Mouse (Mus musculus): ENCODE results near the gene Slc35f5. TPM values are rescaled to one million over a fixed set of nuclear protein-coding genes. Genes with fewer than 3 reads are reported as not detected.

Gene Slc35f5
- total RNA-seq, 2 experiments from 2014 or later: 41.6 to 45.2 TPM

DNA sequence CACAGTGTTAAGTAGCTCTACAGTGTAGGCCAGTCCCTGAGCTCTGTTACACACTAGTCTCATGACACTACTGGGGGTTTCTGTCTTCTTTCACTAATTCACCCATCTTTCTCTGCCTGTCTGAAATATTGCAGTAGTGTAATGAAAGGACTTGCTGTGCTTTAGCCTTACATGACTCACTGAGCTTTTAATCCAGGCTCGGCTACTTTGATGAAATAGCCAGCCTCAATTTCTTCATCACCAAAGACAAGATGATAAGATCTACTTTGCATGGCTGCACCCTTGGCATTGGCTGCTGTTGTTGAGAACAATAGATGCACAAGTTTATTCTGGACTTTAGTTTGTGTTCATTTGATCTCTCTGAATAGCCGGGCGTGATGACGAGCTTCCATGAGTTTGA lies 7.7 kb downstream of the Slc35f5 start:
- DNase-seq (ENCODE audit: low spot score in 2 of 2): no peak

DNA sequence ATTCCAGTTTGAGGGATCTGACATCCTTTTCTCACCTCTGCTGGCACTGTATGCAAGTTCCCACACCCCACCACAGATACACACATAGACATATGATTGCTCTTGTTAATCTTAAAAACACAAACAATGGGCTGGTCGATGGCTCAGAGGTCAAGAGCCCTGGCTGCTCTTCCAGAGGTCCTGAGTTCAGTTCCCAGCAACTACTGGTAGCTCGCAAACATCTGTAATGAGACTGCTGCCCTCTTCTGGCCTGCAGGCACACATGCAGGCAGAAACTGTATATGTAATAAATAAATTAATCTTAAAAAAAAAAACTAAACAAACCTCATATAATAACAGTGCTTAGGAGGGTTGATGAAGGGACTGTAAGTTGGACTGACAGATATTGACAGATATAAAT lies 13.8 kb downstream of the Slc35f5 start:
- no peak for DNase-seq (ENCODE audit: low spot score in 2 of 2)

DNA sequence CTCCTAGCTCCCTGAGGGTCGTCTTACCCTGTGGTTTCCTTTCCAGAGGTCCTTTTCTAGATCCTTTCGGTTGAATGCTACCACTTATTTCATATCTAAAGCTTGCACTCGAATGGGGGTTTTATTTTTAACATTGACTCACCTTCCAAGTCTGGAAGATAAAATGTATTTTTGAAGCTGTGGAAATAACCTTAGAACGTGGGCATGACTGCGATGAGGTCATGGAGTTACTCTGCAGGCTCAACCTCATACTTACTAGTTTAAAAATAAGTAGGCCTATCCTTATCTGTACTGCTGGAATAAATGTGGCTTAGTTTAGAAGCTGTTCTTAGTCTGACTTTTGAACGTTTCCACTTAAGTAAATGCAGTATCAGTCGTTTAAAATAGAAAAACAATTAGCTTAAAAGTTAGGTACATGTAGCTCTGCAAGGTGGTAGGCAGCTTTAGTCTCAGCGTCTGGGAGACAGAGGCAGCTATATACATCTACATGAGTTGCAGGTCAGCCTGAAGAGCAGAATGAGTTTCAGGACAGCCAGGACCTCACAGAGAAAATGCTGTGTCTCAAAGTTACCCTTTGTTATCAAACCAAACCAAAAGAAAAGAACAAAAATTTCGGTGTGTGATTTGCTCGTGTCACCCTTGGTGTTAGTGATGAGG lies 15.2 kb downstream of the Slc35f5 start:
- no peak for DNase-seq (ENCODE audit: low spot score in 2 of 2)

DNA sequence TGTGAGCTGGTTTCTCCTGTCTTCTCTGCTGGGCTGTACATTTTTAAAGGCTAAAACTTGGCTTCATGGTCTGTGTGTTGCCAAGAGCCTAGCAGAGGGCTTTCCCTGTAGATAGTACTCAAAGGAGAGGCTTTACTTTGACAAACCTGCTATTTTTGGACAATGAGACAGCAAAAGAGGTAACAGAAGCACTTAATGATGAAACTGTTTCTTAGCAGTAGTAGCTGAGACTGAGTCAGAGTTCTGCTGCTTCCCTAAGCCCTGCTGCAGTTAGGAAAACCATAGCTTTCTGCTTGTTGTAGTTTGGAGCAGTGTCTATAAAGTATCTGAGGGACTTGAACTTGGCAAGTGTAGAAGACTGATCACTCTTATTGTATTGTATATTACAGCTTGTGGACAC lies 16.6 kb downstream of the Slc35f5 start:
- DNase-seq (ENCODE audit: low spot score in 2 of 2): no peak

DNA sequence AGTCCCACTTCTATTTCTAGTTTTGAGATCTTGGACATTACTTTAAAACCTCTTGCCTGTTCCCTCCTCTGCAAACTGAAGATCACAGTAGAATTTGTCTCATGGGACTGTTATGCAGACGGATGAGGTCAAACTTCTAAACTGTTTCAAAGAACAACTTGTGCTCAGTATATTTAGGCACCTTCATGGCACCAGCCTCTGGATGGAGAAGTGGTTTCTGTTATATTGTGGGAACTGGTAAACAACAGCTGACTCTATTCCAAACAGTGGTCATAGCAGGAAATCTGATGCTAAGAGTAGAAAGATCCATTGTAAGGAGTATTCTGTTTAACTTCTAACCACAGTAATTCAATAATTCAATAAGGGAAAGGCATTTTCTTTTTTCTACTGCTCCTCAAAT lies 17.7 kb downstream of the Slc35f5 start:
- DNase-seq (ENCODE audit: low spot score in 2 of 2): no peak

DNA sequence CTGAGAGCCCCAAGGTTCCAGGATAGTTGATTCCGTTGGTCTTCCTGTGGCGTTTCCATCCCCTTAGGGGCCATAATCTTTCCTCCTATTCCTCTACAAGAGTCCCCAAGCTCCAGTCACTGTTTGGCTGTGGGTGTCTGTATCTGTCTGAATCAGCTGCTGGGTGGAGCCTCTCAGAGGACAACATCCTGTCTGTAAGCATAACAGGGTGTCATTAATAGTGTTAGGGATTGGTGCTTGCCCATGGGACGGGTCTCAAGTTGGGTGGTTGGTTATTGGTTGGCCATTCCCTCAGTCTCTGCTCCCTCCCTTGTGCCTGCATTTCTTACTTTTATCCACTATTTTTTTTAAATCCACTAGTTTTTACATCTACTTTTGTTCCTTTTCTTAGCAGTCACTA lies 20.7 kb downstream of the Slc35f5 start:
- DNase-seq (ENCODE audit: low spot score in 2 of 2): no peak

DNA sequence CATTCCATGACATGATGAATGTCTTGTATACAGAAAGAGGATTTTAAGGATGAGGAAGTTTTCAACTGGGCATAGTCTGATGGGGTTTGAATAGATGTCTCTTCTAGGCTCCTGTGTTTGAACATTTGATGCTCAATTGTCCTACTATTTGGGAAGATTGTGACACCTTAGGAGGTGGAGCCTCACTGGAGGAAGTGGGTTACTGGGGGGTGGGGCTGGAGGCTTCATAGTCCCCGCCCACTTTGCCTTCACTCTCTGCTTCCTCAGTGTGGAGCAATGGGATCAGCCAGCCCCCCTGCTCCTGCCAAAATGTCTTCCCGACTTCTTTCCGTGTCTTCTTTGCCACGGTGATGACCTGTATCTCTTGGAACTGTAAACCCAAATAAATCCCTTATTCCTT lies 43.2 kb downstream of the Slc35f5 start:
- DNase-seq (ENCODE audit: low spot score in 2 of 2): no peak

DNA sequence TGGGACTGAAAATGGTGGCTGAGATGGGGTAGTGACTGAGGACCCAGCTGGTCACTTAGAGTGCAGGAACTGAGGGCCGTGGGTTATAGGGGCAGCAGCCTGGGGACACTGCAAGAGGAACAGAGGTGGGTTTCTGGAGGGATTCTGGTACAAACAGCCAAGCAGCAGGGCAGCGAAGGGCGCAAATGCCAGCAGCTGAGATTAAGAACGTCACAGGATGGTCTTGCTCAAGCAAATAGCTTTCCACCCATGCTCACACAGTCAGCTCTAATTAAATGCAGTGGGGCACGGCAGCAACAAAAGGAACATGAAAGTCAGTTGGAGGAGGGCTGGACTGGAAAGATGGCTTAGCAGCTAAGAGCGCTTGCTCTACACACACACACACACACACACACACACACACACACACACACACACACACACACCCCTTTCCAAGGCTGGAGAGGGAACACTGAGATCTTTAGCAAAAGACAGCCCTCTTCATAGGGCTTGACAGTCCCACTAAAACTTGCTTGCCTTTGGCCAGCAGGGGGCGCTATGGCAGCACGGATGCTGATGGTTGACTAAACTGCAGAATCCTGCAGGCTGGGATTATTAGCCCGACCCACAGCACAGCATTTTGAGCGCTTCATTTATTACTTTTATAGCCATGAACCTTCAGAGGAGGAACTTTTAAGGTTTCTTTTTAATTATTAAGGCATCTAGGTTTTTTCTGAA lies 46.9 kb downstream of the Slc35f5 start:
- peak; percentile 82 to 88 for DNase-seq (ENCODE audit: low spot score in 2 of 2)

DNA sequence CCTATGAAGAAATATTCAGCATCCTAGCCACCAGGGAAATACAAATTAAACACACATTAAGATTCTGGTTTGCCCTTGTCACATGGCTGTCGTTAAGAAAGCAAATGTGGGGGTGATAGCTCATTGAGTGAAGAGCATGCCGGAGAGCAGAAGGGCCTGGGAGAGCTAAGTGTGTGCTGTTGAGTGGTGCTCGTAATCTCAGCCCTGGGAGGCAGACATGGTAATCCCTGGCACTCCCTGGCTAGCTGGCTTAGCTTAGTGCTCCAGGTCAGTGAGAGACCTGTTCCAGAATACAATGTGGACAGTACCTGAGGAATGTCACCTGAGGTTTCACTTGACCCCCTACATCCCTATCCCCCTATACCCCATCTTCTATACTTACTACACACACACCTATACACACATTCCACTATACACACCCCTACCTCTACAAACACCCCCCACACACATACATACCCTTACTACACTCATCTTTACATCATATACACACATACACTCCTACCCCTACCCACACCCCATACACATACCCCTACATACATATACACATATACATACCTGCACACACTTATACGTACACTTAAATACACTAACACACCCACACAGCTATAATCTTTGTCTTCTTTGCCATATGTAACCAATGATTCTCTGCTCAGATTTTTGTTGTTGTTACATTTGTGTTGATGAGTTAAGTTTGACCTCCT lies 64.1 kb downstream of the Slc35f5 start:
- no peak for DNase-seq (ENCODE audit: low spot score in 2 of 2)

DNA sequence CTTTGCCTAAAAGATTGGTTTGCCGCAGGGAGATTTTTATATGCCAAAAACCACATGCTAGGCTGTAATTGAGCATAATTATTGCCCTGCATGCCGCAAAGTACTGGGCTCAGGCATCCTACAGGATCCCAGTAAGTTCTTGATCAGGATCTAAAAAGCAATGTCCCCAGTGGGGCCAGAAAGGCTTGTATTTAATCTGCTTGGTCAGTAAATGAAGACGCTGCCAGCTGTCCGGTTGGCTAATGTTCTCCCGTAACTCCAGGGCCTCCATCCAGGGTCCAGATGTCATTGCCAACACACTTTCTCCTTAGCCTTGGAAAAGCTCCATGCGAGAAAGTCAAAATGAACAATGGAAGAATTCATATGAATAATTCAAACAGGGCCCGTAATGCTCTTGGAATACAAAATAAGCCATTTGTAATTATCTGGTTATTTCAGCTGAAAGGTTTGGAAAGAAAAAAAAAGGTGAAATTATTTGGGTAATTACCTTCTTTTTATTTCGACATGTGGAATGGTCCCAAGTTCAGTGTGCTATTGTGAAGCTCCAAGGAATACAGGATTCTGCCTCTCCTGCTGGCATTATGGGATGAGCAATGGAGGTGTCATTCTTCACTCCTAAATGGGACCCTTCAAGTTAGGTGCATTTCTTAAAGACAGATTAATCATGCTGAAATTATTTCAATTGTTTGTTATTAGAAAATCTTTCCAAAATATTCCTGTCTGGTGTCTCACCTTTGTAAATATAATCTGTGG lies 79.3 kb downstream of the Slc35f5 start:
- no peak for DNase-seq (ENCODE audit: low spot score in 2 of 2)

DNA sequence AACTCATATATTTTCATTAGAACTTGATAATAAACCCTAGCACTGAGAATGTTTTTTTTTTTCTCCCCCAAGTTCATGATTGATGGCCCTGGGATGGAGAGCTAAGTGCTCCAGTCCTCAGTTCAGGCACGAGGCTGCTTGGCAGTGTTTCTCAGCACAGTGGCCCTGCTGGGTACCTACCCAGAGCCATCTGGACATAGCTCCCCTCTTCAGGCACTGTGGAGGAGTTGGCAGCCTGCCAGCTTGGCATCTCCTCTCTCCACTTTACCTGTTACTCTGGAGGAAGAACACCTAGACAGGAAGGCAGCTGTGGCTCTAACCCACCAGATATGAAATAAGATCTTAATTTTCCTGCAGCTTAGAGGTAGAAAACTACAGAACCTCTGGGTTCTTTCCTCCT lies 83.2 kb downstream of the Slc35f5 start:
- no peak for DNase-seq (ENCODE audit: low spot score in 2 of 2)

Other genes starting within 250 kb of the Slc35f5 start
- gene Actr3, start 124.9 kb upstream of the Slc35f5 start, total RNA-seq (2021): 100 to 1,000 TPM; 172 to 175 TPM
- gene Gpr39, start 116.4 kb downstream of the Slc35f5 start, total RNA-seq (2021): 1 to 10 TPM in 1 of 2 experiments, under 1 TPM in 1; 0.51 to 1.1 TPM